Mouse (Mus musculus): ENCODE results near the gene Mettl13. TPM values are rescaled to one million over a fixed set of nuclear protein-coding genes. Genes with fewer than 3 reads are reported as not detected.

Mettl13 gene
- polyA plus RNA-seq, 2 experiments: 17.0 to 17.9 TPM

DNA sequence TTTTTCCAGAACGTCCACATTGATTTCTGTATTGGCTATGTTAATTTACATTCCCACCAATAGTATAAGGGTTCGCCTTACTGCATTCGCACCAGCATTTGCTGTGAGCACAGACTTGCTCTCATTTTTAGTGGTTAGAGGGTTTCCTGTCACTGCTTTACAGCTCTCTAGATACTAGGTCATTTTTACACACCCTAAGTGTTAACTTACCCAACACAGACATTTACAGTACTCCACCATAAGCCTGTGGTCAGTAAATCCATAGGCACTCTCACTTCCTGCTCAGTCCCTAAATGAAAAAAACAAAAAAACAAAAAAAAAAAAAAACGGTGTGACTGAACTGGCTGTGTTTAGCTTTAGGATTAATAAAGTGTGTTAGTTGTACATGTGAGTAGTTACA lies 37.9 kb upstream of the Mettl13 start:
- WGBS: 82% methylated on average over 4 of the region's 4 CpGs
- H3K4me1 ChIP-seq (ENCODE audit: control insufficient read depth, insufficient read depth, low read length): no peaks in the 10 kb centered on the region
- ATAC-seq (ENCODE audit: low FRiP score, low read depth) (no peak), DNase-seq (ENCODE audit: low spot score) (no peak)
- no peak overlapping the region for H3K4me2 ChIP-seq (replicated peaks; ENCODE audit: low read depth, low read length, severe bottlenecking)
- no peak overlapping the region for H3K9ac ChIP-seq (ENCODE audit: low read depth, low read length, severe bottlenecking)
- H3K27me3 ChIP-seq (ENCODE audit: control insufficient read depth, insufficient read depth, low read length): no peaks in the 10 kb centered on the region
- peaks cover 55% of the 10 kb centered on the region for H3K36me3 ChIP-seq (ENCODE audit: control insufficient read depth, insufficient read depth, low read length)
- TF ChIP-seq POLR2A (IDR thresholded peaks at IDR 0.05; ENCODE audit: borderline replicate concordance, extremely low read depth, insufficient read depth, insufficient read length): no peak
- no peak overlapping the region for H3K27ac ChIP-seq (replicated peaks; ENCODE audit: low read depth, low read length)
- H3K9me3 ChIP-seq (ENCODE audit: control insufficient read depth, low read length): no peaks in the 10 kb centered on the region
- no peak overlapping the region for H3K4me3 ChIP-seq (replicated peaks; ENCODE audit: low read length)

DNA sequence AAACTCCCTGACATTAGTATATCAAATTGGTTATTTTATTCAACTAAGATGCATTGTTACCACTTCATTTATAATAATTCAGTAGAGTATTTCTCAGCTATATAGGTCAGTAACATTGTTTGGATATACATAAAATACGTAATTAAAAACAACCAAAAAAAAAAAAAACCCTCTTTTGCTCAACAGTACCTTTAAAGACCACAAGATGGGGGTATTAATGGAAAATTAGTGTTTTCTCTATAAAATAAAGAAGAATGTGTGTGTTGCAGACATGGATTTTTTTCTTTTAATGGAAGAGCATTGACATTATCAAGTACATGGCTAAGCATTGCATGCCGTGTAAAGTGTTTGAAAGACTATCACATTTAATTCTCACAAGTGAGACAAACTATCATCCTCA lies 34.5 kb upstream of the Mettl13 start:
- no peak for TF ChIP-seq POLR2A (IDR thresholded peaks at IDR 0.05; ENCODE audit: borderline replicate concordance, extremely low read depth, insufficient read depth, insufficient read length)
- DNase-seq (ENCODE audit: low spot score) (no peak), ATAC-seq (ENCODE audit: low FRiP score, low read depth) (no peak)
- 86% methylated on average over 2 of the region's 2 CpGs for WGBS
- H3K9me3 ChIP-seq (ENCODE audit: control insufficient read depth, low read length): no peaks in the 10 kb centered on the region
- H3K27ac ChIP-seq (replicated peaks; ENCODE audit: low read depth, low read length): no peak overlapping the region
- H3K4me1 ChIP-seq (ENCODE audit: control insufficient read depth, insufficient read depth, low read length): no peaks in the 10 kb centered on the region
- H3K36me3 ChIP-seq (ENCODE audit: control insufficient read depth, insufficient read depth, low read length): peaks cover 61% of the 10 kb centered on the region
- no peaks in the 10 kb centered on the region for H3K27me3 ChIP-seq (ENCODE audit: control insufficient read depth, insufficient read depth, low read length)
- no peak overlapping the region for H3K4me2 ChIP-seq (replicated peaks; ENCODE audit: low read depth, low read length, severe bottlenecking)
- no peak overlapping the region for H3K4me3 ChIP-seq (replicated peaks; ENCODE audit: low read length)
- no peak overlapping the region for H3K9ac ChIP-seq (ENCODE audit: low read depth, low read length, severe bottlenecking)

DNA sequence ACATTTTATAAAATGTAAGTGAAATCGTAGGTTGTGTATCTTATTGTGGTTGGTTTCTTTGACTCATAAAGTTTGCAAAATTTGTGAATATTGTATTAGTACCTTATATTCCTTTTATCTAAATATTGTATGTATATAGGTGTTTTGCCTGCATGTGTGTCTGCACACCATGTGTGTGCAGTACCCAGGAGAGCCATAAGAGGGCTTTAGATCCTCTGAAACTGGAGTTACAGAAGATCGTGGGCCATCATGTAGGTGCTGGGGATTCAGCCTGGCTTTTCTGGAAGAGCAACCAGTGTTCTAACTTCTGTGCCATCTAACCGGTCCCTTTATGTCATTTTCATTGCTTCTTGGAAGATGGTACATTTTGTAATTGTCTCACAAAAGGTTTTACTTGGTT lies 26.7 kb upstream of the Mettl13 start:
- TF ChIP-seq POLR2A (IDR thresholded peaks at IDR 0.05; ENCODE audit: borderline replicate concordance, extremely low read depth, insufficient read depth, insufficient read length): no peak
- Histone ChIP-seq H3K36me3 (ENCODE audit: control insufficient read depth, insufficient read depth, low read length) (peaks cover 41% of the 10 kb centered on the region), H3K9me3 (ENCODE audit: control insufficient read depth, low read length) (0 out of 2 replicates have a peak, but pooled peaks cover 3% of the 10 kb centered on the region), H3K4me2 (replicated peaks; ENCODE audit: low read depth, low read length, severe bottlenecking) (no peak overlapping the region), H3K4me1 (ENCODE audit: control insufficient read depth, insufficient read depth, low read length) (peaks cover 7% of the 10 kb centered on the region; the same call in 1 of the 2 replicates), H3K9ac (ENCODE audit: low read depth, low read length, severe bottlenecking) (no peak overlapping the region), H3K27me3 (ENCODE audit: control insufficient read depth, insufficient read depth, low read length) (no peaks in the 10 kb centered on the region), H3K4me3 (replicated peaks; ENCODE audit: low read length) (no peak overlapping the region), H3K27ac (replicated peaks; ENCODE audit: low read depth, low read length) (no peak overlapping the region)
- DNase-seq (ENCODE audit: low spot score): no peak
- WGBS: 92% methylated on average over 3 of the region's 3 CpGs
- no peak for ATAC-seq (ENCODE audit: low FRiP score, low read depth)

DNA sequence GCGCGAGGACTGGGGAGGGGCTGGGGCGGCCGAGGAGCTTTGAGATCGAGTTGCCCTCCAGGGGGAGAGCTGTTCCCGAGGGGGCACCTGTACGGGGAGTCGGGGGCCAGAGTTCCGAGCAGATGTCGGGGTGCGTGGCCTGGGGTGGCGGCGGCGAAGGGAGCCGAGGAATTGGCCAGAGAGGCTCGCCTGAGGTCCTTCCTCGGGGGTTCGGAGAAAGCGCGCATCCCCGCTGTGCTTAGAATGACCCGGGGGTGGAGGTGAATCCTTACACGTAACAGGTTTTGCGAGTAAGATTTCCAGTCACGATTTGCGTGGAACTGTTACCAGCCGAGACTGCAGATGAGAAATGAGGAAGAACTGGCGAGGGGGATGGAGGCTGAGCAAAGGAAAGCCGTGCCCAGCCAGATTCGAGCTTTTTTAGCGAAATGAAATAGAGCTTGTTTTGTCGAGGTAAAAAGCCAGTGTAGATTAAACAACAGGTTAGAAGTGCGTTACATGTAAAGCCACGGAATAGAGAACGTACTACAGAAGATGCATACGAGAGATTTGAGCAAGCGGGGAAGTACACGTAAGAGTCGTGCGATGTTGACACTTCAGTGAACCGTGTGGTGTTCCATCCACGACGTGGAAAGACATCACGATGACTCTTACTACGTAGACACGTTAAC lies 22.7 kb upstream of the Mettl13 start:
- Histone ChIP-seq H3K4me2 (replicated peaks; ENCODE audit: low read depth, low read length, severe bottlenecking) (peak overlapping the region; percentile 63), H3K9ac (ENCODE audit: low read depth, low read length, severe bottlenecking) (peak overlapping the region; percentile 94), H3K27ac (replicated peaks; ENCODE audit: low read depth, low read length) (peak overlapping the region; percentile 86), H3K27me3 (ENCODE audit: control insufficient read depth, insufficient read depth, low read length) (no peaks in the 10 kb centered on the region), H3K9me3 (ENCODE audit: control insufficient read depth, low read length) (0 out of 2 replicates have a peak, but pooled peaks cover 3% of the 10 kb centered on the region), H3K4me1 (ENCODE audit: control insufficient read depth, insufficient read depth, low read length) (peaks cover 7% of the 10 kb centered on the region), H3K36me3 (ENCODE audit: control insufficient read depth, insufficient read depth, low read length) (peaks cover 15% of the 10 kb centered on the region), H3K4me3 (replicated peaks; ENCODE audit: low read length) (peak overlapping the region; percentile 87)
- ATAC-seq (ENCODE audit: low FRiP score, low read depth): no peak
- DNase-seq (ENCODE audit: low spot score): peak; percentile 28
- no peak for TF ChIP-seq POLR2A (IDR thresholded peaks at IDR 0.05; ENCODE audit: borderline replicate concordance, extremely low read depth, insufficient read depth, insufficient read length)
- 1% methylated on average over 44 of the region's 46 CpGs for WGBS

DNA sequence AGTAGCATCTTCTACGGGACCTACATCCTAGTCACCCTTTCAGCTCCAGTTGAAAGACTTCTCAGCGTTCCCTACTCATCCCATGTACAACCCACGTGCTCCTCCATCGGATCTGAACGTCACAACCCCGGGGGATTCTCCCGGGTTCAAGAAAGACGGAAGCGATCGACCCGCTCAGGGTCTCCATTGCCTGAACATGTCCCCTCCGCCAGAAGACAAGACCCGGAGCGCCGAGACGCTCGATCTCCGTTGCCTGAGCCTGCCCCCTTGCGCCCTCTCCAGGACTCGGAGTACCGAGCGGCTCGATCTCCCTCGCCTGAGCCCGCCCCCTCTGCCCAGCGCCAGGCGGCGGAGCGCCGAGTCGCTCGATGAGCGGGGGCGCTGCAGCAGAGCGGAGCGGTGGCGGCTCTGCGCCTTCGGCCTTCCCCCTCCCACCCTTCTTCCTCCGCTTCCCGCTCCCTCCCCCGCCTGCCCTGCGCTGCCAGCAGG lies 22.0 kb upstream of the Mettl13 start, which contains the start of gene Vamp4:
Gene Vamp4, plus strand, starts transcription at position 256 of the 489 bp plus-strand sequence.
- DNase-seq (ENCODE audit: low spot score) (peak; percentile 94), ATAC-seq (ENCODE audit: low FRiP score, low read depth) (peak; percentile 96)
- Histone ChIP-seq H3K27ac (replicated peaks; ENCODE audit: low read depth, low read length) (peak within 1 kb of the TSS; percentile 86), H3K4me3 (replicated peaks; ENCODE audit: low read length) (peak within 1 kb of the TSS; percentile 87), H3K4me1 (ENCODE audit: control insufficient read depth, insufficient read depth, low read length) (peaks cover 7% of the 10 kb centered on the region), H3K9me3 (ENCODE audit: control insufficient read depth, low read length) (0 out of 2 replicates have a peak, but pooled peaks cover 3% of the 10 kb centered on the region), H3K9ac (ENCODE audit: low read depth, low read length, severe bottlenecking) (peak within 1 kb of the TSS; percentile 94), H3K27me3 (ENCODE audit: control insufficient read depth, insufficient read depth, low read length) (no peaks in the 10 kb centered on the region), H3K4me2 (replicated peaks; ENCODE audit: low read depth, low read length, severe bottlenecking) (peak within 1 kb of the TSS; percentile 63), H3K36me3 (ENCODE audit: control insufficient read depth, insufficient read depth, low read length) (peaks cover 9% of the 10 kb centered on the region)
- 0 out of 2 replicates have a peak, but pooled peaks have one; percentile 27 for TF ChIP-seq POLR2A (IDR thresholded peaks at IDR 0.05; ENCODE audit: borderline replicate concordance, extremely low read depth, insufficient read depth, insufficient read length)
- WGBS: under 1% methylated on average over 26 of the region's 43 CpGs
